Mouse (Mus musculus) liver, adult 2 months (tissue): ENCODE results near the gene Rrp12. TPM values are rescaled to one million over a fixed set of nuclear protein-coding genes. Genes with fewer than 3 reads are reported as not detected.

ENCODE experiments used
- DNase-seq: peaks from one replicate; pipeline ENCODE4 v3.0.0-alpha.2; 2011; ENCODE audit warnings: low read depth, low spot score; ENCODE audit errors: extremely low read depth
- H3K27ac ChIP-seq: fragments of 200-500 bp; replicated peaks from 2 replicates; pipeline ENCODE4 v1.5.1; 2012; ENCODE audit warnings: low read depth, mild to moderate bottlenecking, control low read depth, inconsistent platforms, low read length; ENCODE audit not compliant: insufficient read depth
- H3K27me3 ChIP-seq: fragments of 200-500 bp; 2 replicates; pipeline ENCODE4 v1.6.1; 2012; ENCODE audit warnings: mild to moderate bottlenecking, moderate library complexity, low read length, inconsistent platforms; ENCODE audit not compliant: control insufficient read depth, insufficient read depth
- H3K36me3 ChIP-seq: fragments of 200-500 bp; 2 replicates; pipeline ENCODE4 v1.6.1; 2012; ENCODE audit warnings: low read length, inconsistent platforms; ENCODE audit not compliant: control insufficient read depth, insufficient read depth
- H3K4me1 ChIP-seq: fragments of 200-500 bp; 2 replicates; pipeline ENCODE4 v1.6.1; 2011; ENCODE audit warnings: low read length; ENCODE audit not compliant: control insufficient read depth, insufficient read depth
- H3K4me3 ChIP-seq: fragments of 200-500 bp; 2 replicates; pipeline ENCODE4 v1.5.1; 2011; ENCODE audit warnings: low read depth, mild to moderate bottlenecking, control low read depth, low read length, moderate library complexity; ENCODE audit not compliant: insufficient read depth
- H3K79me2 ChIP-seq: fragments of 200-500 bp; 2 replicates; pipeline ENCODE4 v1.6.1; 2012; ENCODE audit warnings: inconsistent platforms, mild to moderate bottlenecking, low read length, moderate library complexity; ENCODE audit not compliant: control insufficient read depth, insufficient read depth
- H3K9ac ChIP-seq: fragments of 200-500 bp; 2 replicates; pipeline ENCODE4 v1.6.1; 2012; ENCODE audit warnings: low read depth, mild to moderate bottlenecking, control low read depth, inconsistent platforms, low read length
- CTCF ChIP-seq: fragments of 200-500 bp; IDR thresholded peaks from 2 replicates; pipeline ENCODE4 v1.5.1; 2011; ENCODE audit warnings: low read depth, low read length, control low read depth
- POLR2A ChIP-seq: fragments of 200-500 bp; IDR thresholded peaks from 2 replicates; pipeline ENCODE4 v1.6.1; 2011; ENCODE audit warnings: low read length, control low read depth; ENCODE audit not compliant: insufficient read depth; ENCODE audit errors: extremely low read depth
- WGBS: fragments of 180-500 bp; shearing (Covaris S2); methylation state at CpG from one replicate; pipeline ENCODE4 v1.1.7; 2018; 5-methylcytosine and 5-hydroxymethylcytosine counted together
- polyA plus RNA-seq: library from polyadenylated mRNA; depleted of rRNA; stranded (reverse); fragments of >200 nt; gene quantifications from 2 replicates; pipeline ENCODE4 v1.2.3, GENCODE M21; 2012
- total RNA-seq: library from RNA; depleted of rRNA; stranded (reverse); fragments of >200 nt; gene quantifications from 2 replicates; pipeline ENCODE4 v1.2.3, GENCODE M21; 2014

Gene Rrp12
- total and polyA plus RNA-seq, 2 experiments = 1.4 to 4.1 TPM

- Histone ChIP-seq H3K27me3 (no peaks in the 10 kb centered on the region), H3K79me2 (peaks cover 18% of the 10 kb centered on the region), H3K36me3 (peaks cover 3% of the 10 kb centered on the region), H3K27ac (no peak overlapping the region), H3K4me3 (no peak overlapping the region), H3K4me1 (peaks cover 11% of the 10 kb centered on the region), H3K9ac (no peak overlapping the region)
- no peak for DNase-seq
- WGBS = 84% methylated on average over 2 of the region's 2 CpGs
- TF ChIP-seq POLR2A = no peak
- no peak for TF ChIP-seq CTCF
Observed at GRCm38 (mm10) chr19:41910396-41910795, 14.4 kb upstream of the Rrp12 start.

- Histone ChIP-seq H3K27me3 (no peaks in the 10 kb centered on the region), H3K27ac (no peak overlapping the region)
Observed at GRCm38 (mm10) chr19:41908736-41909135, 12.8 kb upstream of the Rrp12 start.

GRCm38 (mm10) chr19:41907079-41907760 lies 11.2 kb upstream of the Rrp12 start:
- H3K79me2 ChIP-seq = peaks cover 3% of the 10 kb centered on the region; the same call in 1 of the 2 replicates
- 74% methylated on average over 8 of the region's 8 CpGs for WGBS
- H3K27ac ChIP-seq = no peak overlapping the region
- H3K4me1 ChIP-seq = no peaks in the 10 kb centered on the region; the same call in 1 of the 2 replicates
- no peak for DNase-seq
- TF ChIP-seq CTCF (no peak), POLR2A (no peak)
- H3K36me3 ChIP-seq = no peaks in the 10 kb centered on the region
- H3K4me3 ChIP-seq = no peak overlapping the region
- no peak overlapping the region for H3K9ac ChIP-seq
- H3K27me3 ChIP-seq = no peaks in the 10 kb centered on the region

More at GRCm38 (mm10) chr19:41908736-41909135, 12.8 kb upstream of the Rrp12 start:
- 68% methylated on average over 3 of the region's 3 CpGs for WGBS
- Histone ChIP-seq H3K79me2 (peaks cover 16% of the 10 kb centered on the region), H3K9ac (no peak overlapping the region), H3K4me1 (peaks cover 8% of the 10 kb centered on the region), H3K36me3 (no peaks in the 10 kb centered on the region), H3K4me3 (no peak overlapping the region)
- peak; percentile 36 for DNase-seq
- TF ChIP-seq POLR2A = no peak
- TF ChIP-seq CTCF = no peak

- peak; percentile 79 for DNase-seq
- Histone ChIP-seq H3K36me3 (no peaks in the 10 kb centered on the region), H3K4me3 (no peak overlapping the region), H3K79me2 (no peaks in the 10 kb centered on the region), H3K4me1 (no peaks in the 10 kb centered on the region; the same call in 1 of the 2 replicates), H3K9ac (no peak overlapping the region), H3K27ac (0 out of 2 replicates have a peak overlapping the region, but pooled peaks have one; percentile 32), H3K27me3 (no peaks in the 10 kb centered on the region)
- TF ChIP-seq POLR2A (no peak), CTCF (no peak)
- 47% methylated on average over 6 of the region's 6 CpGs for WGBS
Observed at GRCm38 (mm10) chr19:41906311-41907078, 10.5 kb upstream of the Rrp12 start.

GRCm38 (mm10) chr19:41905246-41905645 lies 9.3 kb upstream of the Rrp12 start:
- Histone ChIP-seq H3K27ac (no peak overlapping the region), H3K4me1 (no peaks in the 10 kb centered on the region; the same call in 1 of the 2 replicates), H3K79me2 (no peaks in the 10 kb centered on the region), H3K36me3 (no peaks in the 10 kb centered on the region), H3K9ac (no peak overlapping the region), H3K4me3 (no peak overlapping the region), H3K27me3 (no peaks in the 10 kb centered on the region)
- DNase-seq = peak; percentile 61
- TF ChIP-seq CTCF (no peak), POLR2A (no peak)
- WGBS = 82% methylated on average over 2 of the region's 2 CpGs
